Mouse (Mus musculus): ENCODE results near the gene Npsr1.

The Npsr1 gene

GRCm38 (mm10) chr9:24097696-24098095, at the start of gene Npsr1:
Gene Npsr1 (plus strand): TSS chr9:24097996.
- no peak for DNase-seq (ENCODE audit: low read depth, low spot score)

GRCm38 (mm10) chr9:24051538-24051937, 46.3 kb upstream of the Npsr1 start:
- DNase-seq (ENCODE audit: low read depth, low spot score): no peak

- no peak for DNase-seq (ENCODE audit: low read depth, low spot score)
Observed at GRCm38 (mm10) chr9:24063251-24063650, 34.5 kb upstream of the Npsr1 start.

- peak; percentile 75 for DNase-seq (ENCODE audit: low read depth, low spot score)
Observed at GRCm38 (mm10) chr9:24071664-24072063, 26.1 kb upstream of the Npsr1 start.

GRCm38 (mm10) chr9:24077596-24077995, 20.2 kb upstream of the Npsr1 start:
- DNase-seq (ENCODE audit: low read depth, low spot score): no peak

- DNase-seq (ENCODE audit: low read depth, low spot score): no peak
Observed at GRCm38 (mm10) chr9:24091875-24092274, 5.9 kb upstream of the Npsr1 start.

GRCm38 (mm10) chr9:24098526-24098925, 730 bp downstream of the Npsr1 start:
- no peak for DNase-seq (ENCODE audit: low read depth, low spot score)

GRCm38 (mm10) chr9:24099631-24100030, 1.8 kb downstream of the Npsr1 start:
- DNase-seq (ENCODE audit: low read depth, low spot score): no peak

- peak; percentile 77 for DNase-seq (ENCODE audit: low read depth, low spot score)
Observed at GRCm38 (mm10) chr9:24119423-24119822, 21.6 kb downstream of the Npsr1 start.

GRCm38 (mm10) chr9:24133142-24133541, 35.3 kb downstream of the Npsr1 start:
- DNase-seq (ENCODE audit: low read depth, low spot score): no peak

GRCm38 (mm10) chr9:24136354-24136753, 38.6 kb downstream of the Npsr1 start:
- DNase-seq (ENCODE audit: low read depth, low spot score): no peak

- DNase-seq (ENCODE audit: low read depth, low spot score): peak; percentile 13
Observed at GRCm38 (mm10) chr9:24144341-24144740, 46.5 kb downstream of the Npsr1 start.

- DNase-seq (ENCODE audit: low read depth, low spot score): no peak
Observed at GRCm38 (mm10) chr9:24157208-24157607, 59.4 kb downstream of the Npsr1 start.

- DNase-seq (ENCODE audit: low read depth, low spot score): no peak
Observed at GRCm38 (mm10) chr9:24160409-24160808, 62.6 kb downstream of the Npsr1 start.

GRCm38 (mm10) chr9:24168501-24168900, 70.7 kb downstream of the Npsr1 start:
- no peak for DNase-seq (ENCODE audit: low read depth, low spot score)

- no peak for DNase-seq (ENCODE audit: low read depth, low spot score)
Observed at GRCm38 (mm10) chr9:24170728-24171127, 72.9 kb downstream of the Npsr1 start.

- DNase-seq (ENCODE audit: low read depth, low spot score): no peak
Observed at GRCm38 (mm10) chr9:24178744-24179143, 80.9 kb downstream of the Npsr1 start.

- no peak for DNase-seq (ENCODE audit: low read depth, low spot score)
Observed at GRCm38 (mm10) chr9:24180926-24181325, 83.1 kb downstream of the Npsr1 start.

- DNase-seq (ENCODE audit: low read depth, low spot score): no peak
Observed at GRCm38 (mm10) chr9:24186289-24186688, 88.5 kb downstream of the Npsr1 start.

- no peak for DNase-seq (ENCODE audit: low read depth, low spot score)
Observed at GRCm38 (mm10) chr9:24189511-24190260, 91.9 kb downstream of the Npsr1 start.

- DNase-seq (ENCODE audit: low read depth, low spot score): no peak
Observed at GRCm38 (mm10) chr9:24190261-24190588, 92.4 kb downstream of the Npsr1 start.

- DNase-seq (ENCODE audit: low read depth, low spot score): peak; percentile 78
Observed at GRCm38 (mm10) chr9:24198254-24198653, 100.5 kb downstream of the Npsr1 start.

- DNase-seq (ENCODE audit: low read depth, low spot score): no peak
Observed at GRCm38 (mm10) chr9:24211636-24212035, 113.8 kb downstream of the Npsr1 start.

GRCm38 (mm10) chr9:24217721-24218120, 119.9 kb downstream of the Npsr1 start:
- DNase-seq (ENCODE audit: low read depth, low spot score): peak; percentile 3

All from 3T3-L1 (cell line).